Mouse (Mus musculus) liver, embryonic 14.5 days (tissue): ENCODE measurements at regions not wholly inside any gene's neighbourhood (a gene's known extent, or its start where the extent isn't known, plus 50 kb on each side); places are given as distances from the start of the nearest gene placed in this dataset.

Experiments used
- CTCF ChIP-seq: IDR thresholded peaks from 2 replicates; pipeline ENCODE4 v1.5.1; 2016; ENCODE audit warnings: antibody characterized with exemption, low read depth, control low read depth
- EP300 ChIP-seq: IDR thresholded peaks from 2 replicates; pipeline ENCODE4 v1.6.1; 2016; ENCODE audit warnings: antibody characterized with exemption, low read depth

DNA sequence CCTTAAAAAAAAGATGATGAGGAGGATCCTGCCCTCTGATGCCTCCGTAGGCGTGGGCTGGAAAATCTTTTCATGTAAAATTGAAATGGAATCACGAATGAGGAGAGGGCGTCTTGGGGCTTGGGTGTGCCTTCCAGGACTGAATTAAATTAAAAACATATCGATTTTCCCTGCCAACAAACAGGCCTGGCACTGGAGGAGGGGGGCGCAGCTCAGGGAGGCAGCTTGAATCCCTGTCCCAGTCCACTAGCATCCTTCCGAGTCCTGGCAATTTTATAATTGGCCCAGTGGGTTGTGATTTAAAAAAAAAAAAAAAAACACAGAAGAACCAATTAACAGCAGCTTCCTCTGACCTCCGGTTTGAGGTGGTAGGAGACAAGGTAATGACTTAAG lies 276.0 kb downstream of the Uaca start:
- no peak for TF ChIP-seq CTCF
- TF ChIP-seq EP300 = no peak
